Mouse (Mus musculus): ENCODE measurements around the gene Dact2.

The Dact2 gene

DNA sequence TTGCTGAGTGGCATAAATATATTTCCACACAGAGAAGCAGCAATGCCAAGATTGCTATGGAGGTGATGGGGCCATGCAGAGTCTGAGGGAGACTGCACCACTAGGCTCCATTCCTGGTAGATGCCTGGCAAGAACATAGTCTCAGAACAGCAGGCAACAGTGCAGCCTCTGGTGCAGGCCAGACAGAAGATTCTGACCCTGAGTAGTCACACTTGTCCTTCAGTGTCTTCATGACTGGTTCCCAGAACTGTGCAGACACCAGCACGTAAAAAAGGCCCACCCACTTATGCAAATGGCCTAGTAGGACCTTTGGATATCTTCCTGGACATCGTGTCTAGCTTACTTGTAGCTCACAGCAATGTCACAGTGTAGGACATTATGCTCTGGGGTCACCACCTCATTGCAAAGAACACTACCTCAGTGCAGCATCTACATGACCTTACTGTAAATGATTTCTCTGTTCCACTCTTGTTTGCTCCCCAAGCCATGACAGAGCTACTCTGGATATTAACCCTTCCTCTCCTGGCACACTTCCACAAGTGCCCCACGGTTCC lies 9.9 kb upstream of the Dact2 start:
- DNase-seq (ENCODE audit: extremely low spot score, low spot score), result no peak

DNA sequence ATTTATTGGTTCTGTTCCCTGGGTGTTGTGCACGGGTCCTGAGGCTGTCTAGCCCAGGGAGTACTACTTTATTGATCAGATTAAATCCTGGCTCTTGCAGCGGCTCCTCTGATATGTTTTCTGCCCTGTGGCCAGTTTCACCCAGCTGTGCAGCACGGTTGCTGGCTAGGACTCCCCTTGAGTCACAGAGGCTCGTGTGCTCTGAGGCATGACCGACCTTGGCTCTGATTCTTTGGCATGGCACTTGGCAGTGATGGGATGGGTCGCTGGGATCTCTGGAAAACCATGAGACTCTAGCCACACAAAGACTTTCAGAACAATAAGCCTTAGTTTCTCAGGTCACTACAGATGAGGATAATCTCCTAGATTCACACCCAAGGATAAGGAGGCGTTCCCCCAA lies 8.7 kb upstream of the Dact2 start:
- no peak for DNase-seq (ENCODE audit: extremely low spot score, low spot score)

DNA sequence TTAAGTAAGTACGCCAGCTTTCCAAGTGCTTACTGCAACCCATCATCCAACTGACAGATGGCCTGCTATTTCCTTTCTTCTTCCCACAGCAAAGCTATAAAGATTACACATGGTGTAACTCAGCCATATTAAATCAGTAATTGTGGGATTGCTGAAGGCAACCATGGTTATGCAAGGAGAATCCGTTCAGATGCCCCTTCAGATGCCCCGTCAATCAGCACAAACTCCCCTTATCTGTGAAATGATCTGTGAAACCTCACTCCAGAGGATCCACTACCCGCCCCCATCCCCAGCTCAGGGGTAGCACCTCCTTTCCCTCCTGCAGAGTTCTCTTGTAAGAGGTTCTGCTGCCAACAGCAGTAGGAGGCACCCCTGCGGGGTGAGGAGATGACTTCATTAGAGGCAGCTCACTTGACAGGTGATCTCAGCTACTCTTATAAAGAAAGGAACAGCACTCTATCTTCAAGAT lies 3.0 kb upstream of the Dact2 start:
- DNase-seq (ENCODE audit: extremely low spot score, low spot score), result no peak

DNA sequence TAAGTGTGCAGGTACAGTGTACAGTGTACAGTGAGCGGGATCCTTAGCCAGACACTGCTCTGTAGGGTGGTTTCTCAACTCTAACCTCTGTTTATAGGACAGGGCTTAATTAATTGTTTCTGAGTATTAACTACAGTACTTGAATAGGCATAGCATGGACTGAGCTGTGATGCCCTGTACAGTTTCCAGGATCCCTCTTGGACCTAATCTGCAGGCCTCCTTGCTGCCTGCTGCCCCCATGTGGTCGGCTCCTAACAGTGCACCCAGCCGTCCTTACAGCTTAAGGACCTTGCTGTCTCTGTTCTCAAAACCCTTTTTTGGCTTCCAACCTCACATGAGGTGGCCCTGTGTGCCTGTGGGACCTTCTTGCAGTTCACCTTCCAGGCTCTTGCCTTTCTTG lies 2.0 kb upstream of the Dact2 start:
- DNase-seq (ENCODE audit: extremely low spot score, low spot score), result peak; percentile 78

DNA sequence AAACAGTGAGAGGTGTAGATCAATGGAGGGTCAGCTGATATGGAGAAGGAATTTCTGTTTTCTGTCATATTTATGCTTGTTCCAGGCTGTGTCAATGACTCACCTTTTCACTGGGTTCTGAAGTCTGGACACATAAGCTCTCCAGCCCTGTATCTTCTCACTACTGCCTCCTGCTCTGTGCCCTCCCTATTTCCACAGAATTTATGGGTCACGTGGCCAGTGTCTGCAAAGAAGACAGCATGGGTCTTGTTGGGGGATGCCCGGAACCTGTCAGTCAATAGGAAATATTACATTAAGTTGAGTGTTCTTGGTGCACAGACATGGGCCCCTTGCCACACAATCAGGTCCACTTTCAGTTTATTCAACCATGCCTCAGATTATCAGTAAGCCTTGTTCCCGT lies 1.1 kb upstream of the Dact2 start:
- no peak for DNase-seq (ENCODE audit: extremely low spot score, low spot score)

DNA sequence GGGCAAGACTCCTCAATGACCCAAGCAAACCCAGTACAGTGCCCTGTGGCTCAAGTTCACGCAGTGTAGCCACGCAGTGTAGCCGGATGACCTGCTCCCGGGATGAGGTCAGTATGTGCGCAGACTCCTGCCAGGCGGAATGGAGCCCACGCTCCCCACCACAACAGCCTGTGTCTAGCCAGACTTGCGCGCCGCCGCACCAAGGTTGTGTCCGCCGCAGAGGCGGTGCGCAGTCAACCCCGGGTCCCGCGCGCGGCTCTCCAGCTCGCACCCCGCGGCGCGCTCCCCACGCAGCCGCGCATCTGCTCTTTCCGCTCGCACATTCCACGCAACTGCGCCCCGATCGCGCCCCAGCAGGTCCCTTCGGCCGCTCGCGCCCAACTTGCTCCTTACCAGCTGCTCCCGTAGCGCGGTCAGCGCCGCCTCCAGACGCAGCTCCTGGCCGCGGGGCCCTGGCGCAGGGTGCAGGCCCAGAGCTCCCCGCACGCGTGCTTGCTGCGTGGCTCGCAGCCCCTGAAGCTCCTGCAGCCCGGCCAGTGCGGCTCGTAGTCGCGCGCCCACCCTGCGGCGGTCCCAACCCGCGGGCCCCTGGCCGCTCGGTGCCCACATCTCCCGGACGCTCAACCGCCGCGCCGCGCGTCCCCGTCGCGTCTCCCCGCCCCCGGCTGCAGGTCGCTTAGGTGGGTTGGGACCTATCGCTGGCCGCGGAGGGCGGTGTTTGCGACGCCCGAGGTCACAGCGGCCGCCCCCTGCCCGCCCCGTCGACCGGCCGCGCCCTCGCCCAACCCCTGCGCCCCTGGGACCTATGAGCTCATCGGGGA lies 773 bp downstream of the Dact2 start:
- DNase-seq (ENCODE audit: extremely low spot score, low spot score), result peak; percentile 75

DNA sequence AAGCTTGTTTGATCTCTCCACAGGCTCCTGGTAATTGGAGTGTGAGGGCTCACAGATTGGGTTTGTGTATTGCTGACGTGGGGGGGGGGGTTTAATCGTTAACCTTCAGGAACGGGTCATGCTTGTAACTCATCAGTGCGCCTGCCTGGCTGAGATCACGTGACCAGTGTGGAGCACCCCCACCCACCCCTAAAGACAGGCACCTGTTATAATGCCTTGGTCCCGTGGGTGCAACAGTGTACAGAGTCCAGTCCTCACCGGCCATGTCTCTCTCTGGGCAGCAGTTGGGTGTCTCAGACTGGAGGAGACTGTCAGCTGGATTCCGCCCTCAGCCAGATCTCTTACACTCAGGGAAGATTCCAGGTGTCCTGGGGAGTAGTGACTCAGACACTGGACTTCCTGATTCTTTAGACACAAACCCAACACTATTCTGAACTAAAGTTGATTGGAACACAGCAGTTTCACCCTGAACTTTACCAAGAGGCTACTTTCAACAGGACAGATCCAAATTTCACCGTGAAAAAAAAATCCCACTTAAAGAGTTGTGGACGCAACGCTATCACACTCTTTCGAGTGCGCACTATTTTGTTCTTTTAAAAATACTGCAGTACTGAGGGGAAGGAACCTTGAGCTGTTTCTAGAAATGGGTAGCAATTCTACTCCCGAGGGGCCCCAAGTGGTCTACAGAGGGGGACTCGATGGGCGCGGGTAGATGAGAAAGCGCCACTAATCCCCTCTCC lies 1.6 kb downstream of the Dact2 start:
- peak; percentile 40 for DNase-seq (ENCODE audit: extremely low spot score, low spot score)

DNA sequence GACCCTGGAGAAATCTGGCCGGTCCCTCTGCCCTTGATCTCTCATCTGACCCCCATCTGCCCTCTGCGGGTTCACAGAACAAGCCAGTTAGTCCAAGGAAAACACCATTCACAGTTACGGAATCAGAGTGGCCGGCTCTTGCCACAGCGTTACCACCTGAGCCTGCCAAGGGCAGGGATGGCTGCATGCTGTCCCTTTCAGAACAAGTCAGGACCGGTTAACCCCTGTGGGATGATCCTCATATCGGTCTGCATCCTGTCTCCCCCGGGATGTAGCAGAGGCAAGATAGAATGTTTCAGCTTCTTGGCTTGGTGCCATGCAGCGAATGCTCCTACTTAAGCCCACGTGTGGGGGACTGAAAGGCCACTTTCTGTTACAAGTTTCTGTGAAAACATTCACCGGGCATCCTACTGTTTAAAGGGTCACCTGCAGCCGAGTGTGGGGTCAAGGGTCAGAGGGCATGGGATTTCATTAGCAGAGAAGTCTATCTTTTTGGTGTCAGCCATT lies 2.8 kb downstream of the Dact2 start:
- DNase-seq (ENCODE audit: extremely low spot score, low spot score), result peak; percentile 51

DNA sequence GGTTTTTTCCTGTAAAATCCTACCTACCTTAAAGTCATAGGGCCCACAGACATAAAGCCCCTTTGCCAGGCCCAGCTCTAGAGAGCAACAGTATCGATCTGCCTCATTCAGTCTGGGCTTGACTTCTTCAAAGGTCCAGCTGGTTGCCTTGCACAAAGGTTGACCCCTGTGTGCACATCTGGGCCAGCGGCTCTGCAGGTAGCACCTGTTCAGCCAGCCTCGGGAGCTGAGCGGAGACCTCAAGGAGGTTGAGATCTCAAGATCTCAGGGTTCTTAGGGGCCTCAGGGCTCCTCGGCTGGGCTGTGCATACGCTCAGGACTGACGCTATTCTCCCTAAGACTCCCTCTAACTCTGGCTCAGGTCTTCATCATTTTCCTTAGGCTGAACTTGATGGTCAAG lies 3.9 kb downstream of the Dact2 start:
- DNase-seq (ENCODE audit: extremely low spot score, low spot score), result no peak

DNA sequence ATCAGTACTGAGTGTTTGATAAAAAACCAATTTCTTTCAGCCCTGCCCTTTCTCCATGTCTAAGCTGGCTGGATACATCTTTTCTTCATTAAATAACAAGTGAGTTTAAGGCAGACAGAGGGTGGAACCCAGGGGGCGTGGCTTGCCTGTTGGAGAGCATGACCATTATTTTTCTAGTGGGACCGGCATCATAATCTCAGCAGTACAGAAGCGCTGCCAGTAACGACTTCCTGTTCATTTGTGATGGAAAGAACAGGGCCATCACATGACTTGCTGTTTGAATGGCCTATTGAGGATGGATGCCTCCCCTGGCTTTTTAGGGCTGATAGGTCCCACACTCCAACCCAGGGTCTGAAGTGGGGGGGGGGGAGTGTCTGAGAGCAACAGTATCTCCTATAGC lies 4.5 kb downstream of the Dact2 start:
- no peak for DNase-seq (ENCODE audit: extremely low spot score, low spot score)

DNA sequence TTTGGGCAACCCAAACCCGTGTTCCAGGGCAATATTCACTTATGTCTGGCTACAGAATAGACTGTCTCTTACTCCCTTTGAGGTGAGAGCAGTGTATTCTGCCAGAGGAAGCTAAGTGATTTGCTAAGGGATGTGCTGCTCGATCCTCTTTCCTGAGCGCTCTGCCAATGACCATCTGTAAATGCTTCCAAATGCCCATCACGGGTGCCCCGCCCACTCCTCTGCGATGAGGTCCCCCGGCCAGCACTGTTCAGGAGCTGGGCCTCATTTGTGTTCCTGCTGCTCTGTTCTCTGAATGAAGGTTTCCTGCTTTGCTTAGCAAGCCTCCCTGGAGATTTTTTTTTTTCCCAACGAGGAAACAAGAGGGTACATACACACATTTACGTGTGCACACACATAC lies 11.2 kb downstream of the Dact2 start:
- DNase-seq (ENCODE audit: extremely low spot score, low spot score), result no peak

DNA sequence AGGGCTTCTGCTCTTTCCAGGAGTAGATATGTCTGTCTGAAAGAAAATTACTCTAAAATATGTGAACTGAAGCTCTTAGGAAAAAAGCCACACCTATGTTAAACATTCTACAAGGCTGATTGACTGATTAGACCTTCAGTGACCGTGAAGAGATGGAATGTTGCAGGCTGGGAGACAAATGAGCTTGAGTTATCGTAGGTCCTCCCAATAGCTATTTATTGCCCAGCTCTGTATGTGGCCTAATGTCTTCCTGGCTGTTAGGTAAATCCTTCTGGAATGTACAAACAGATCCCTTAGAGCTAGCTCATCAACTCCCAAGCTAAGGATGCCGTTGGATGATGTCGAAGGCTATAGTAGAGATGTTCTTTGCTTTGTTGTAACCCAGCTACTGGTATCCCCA lies 11.7 kb downstream of the Dact2 start:
- DNase-seq (ENCODE audit: extremely low spot score, low spot score), result no peak

DNA sequence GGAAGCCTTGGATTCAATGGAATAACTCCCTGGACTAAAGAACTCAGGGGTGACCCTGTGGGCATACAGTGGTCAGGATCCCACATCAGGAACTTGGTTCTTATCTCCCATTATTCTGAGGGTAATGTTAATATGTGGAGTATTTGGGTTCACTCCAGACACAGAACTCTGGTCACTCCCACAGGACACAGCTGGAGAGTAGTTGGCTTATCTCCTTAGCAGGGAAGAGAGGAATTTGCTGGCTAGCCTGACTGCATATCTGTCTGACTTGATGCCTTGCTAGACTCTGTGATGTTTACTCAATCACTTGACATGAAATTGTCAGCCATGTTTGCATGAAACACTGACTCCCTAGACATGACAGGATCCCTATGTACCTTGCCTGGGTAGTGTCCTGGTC lies 15.6 kb downstream of the Dact2 start:
- DNase-seq (ENCODE audit: extremely low spot score, low spot score), result no peak

DNA sequence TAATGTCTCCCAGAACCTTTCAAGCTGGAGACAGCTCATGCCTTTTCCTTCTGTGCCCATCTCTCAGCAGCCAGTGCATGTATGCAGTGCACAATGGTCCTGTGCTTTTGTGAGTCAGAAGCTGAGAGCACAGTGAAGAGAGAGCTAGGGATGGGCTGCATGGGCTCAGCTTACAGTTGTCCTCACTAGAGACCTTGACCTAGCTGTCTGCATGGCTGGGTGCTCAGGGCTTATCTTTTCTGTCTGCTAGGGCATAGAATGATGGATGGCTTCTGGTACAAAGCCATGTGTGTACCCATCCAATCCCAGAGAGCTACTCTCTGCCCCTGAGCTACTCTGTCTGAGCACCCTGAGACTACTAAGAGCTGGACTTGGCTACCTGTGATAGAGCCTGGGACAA lies 17.0 kb downstream of the Dact2 start:
- DNase-seq (ENCODE audit: extremely low spot score, low spot score), result no peak

DNA sequence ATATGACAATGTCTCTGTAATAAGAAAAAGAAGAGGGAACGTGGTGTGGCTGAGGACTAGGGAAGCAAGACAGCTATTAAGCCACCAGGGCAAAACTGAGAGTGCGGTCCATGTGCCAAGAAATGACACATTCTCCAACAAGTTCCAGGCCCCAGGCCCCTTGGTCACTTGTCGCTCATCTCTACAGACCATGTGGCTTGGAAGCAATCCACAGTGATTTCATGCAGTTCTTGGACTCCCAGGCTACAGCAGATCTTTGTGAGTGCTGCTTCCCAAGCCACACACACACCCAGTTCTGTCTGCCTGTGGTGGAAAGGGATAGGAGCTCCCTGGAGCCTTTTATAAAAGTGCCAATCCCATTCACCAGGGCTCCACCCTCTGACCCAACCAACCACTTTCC lies 17.9 kb downstream of the Dact2 start:
- DNase-seq (ENCODE audit: extremely low spot score, low spot score), result no peak

DNA sequence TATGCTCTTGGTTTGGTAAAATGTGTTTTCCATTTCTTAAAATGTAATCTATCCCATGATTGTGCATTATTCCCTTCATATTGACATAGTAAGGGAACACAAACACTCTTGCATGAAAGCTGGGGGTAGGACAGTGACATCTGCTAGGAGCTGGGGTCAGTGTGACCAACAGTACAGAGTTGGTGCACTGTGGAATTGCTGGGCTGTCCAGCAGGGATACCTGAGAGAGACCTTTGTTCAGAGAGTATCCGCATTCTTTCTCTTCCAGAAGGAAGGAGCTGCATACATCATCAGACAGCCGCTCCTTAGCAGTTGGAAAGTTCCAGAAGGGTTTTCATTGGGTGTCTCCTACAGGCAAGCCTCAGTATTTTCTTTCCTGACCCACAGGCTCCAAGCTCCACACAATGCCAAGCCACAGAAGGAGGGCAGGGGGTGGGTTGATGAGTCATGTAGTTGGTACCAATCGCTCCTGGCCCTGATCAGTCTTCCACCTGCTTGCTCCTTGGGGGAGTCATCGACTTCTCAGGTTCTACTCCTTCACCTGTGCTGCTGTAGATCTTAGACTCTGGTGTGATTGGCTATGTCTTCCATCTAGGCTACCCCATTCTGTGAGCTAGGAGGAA lies 19.8 kb downstream of the Dact2 start:
- DNase-seq (ENCODE audit: extremely low spot score, low spot score), result no peak

DNA sequence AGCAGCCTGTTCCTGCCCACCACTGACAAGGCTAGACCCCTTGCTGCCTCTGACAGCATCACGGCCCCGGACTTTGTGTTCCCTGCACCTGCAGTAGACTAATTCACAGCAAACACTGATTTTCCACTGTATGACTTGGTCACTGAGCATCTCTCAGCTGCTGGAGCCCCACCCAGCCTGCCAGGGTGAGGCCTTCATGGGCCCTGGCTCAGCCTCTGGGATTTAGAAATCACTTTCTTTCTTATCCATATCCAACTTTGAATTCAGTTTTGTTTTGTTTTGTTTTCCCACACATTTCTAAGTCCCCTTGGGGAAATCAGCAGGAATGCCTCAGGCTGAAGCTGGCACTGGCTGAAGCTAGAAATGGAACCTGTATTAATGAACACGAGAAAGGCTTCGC lies 20.4 kb downstream of the Dact2 start:
- no peak for DNase-seq (ENCODE audit: extremely low spot score, low spot score)

DNA sequence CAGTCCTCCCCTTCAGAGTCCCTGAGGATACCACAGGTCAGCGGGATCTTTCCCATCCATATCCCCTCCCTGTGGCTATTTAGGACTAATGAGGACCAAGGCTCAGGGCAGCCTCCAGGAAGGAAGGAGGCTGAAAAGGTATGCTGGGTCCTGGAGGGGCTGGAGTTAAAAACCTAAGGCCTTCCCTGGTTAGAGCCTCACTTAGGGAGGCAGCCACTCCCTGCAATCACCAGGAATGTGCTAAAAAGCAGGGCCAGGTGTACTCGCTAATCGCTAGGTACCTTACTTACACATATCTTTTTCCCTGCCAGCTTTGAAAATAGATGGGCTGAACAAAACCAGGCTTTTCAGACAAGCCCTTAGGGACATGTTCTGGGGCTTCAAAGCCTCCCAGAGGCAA lies 21.2 kb downstream of the Dact2 start:
- DNase-seq (ENCODE audit: extremely low spot score, low spot score), result no peak

DNA sequence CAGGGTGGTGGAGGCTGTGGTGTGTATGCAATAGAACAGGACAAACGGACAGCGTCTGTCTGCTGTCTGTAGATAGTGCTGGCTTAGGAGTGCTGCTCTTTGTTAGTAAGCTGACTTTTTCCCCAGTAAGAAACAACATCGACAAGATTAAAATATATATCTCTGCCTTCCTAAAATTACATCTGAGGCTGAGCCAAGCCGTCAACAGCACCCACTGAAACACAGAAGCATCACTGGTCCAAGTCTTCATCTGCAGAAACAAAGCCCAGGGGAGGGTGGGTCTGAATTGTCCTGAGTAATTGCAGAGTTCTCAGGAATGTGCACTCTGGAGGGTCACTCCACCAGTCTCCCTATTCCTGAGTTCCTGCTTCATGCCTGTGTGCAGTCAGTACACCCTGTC lies 25.2 kb downstream of the Dact2 start:
- DNase-seq (ENCODE audit: extremely low spot score, low spot score), result no peak

DNA sequence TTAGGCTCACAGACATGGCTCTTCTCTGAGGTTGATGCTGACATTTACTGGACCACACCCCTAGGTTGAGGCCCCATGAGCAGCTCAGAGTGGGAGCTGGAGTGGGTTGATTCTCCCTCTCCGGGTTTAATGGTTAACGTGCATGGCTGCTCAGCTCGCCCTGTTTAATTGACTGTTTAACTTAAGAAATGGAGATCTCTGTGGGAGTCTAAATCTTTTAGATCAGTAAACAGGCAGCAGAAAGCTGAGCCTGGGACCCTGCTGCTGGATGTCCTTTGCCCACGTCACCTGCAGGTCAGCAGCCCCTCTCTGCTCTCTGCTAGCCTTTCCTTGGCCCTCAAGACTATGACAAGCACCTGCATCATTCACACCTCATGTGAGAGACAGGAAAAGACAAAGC lies 25.6 kb downstream of the Dact2 start:
- no peak for DNase-seq (ENCODE audit: extremely low spot score, low spot score)

DNA sequence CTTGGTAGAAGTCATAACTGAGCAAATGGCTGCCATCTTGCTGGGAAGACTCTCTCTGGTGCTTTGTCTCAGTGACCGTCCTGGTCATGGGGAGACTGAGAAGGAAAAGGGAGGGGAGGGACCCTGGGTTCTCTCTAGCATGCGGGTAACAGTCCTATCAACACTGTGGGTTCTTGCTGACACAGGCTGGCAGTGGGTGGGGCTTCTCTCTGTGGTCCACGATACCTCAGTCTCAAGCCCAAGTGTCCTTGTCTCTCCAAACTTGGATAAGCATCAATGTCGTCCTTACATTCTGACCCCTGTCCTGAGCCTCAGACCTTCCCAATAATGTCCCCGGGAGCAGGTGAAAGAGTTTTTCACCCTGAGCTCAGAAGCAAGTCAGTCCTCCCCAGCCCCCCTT lies 26.1 kb downstream of the Dact2 start:
- no peak for DNase-seq (ENCODE audit: extremely low spot score, low spot score)

DNA sequence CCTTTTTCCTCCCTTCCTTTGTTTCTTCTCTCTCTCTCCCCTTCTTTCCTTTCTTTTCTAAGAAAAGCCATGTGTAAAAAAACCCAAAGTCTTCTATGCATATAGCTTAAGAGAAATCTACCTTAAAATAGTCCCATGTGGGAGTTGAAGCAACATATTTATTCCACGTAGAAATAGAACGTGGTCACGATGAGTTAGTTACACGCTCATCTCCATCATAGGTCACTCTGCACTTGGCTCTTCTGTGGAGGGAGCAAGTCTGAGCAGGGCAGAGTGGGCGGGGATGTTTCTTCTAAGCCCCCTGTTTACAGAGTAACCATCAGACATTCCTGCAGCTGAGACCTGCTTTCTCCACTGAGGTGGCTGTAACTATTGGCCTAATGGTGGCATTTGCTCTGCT lies 27.1 kb downstream of the Dact2 start:
- no peak for DNase-seq (ENCODE audit: extremely low spot score, low spot score)

All from neural tube, embryonic 10.5 days (tissue).